Mouse (Mus musculus) limb, embryonic 12.5 days (tissue): Measurements from ENCODE around the gene Gm9833. TPM values are rescaled to one million over a fixed set of nuclear protein-coding genes. Genes with fewer than 3 reads are reported as not detected.

ENCODE experiments used
- ATAC-seq: fragments of 200-750 bp; cut with Nextera tagmentation; 2 replicates; pipeline ENCODE4 v1.8.0; 2017; ENCODE audit warnings: low read depth, moderate TSS enrichment; ENCODE audit not compliant: insufficient number of reproducible peaks, insufficient read depth, low FRiP score, low TSS enrichment
- H3K27ac ChIP-seq: fragments of 300-500 bp; sonication (generic); 2 replicates; pipeline ENCODE4 v1.5.1; 2016; ENCODE audit warnings: mild to moderate bottlenecking, moderate library complexity
- H3K27me3 ChIP-seq: fragments of 300-500 bp; sonication (generic); 2 replicates; pipeline ENCODE4 v1.6.1; 2016; ENCODE audit warnings: mild to moderate bottlenecking, moderate library complexity
- H3K36me3 ChIP-seq: fragments of 300-500 bp; sonication (generic); 2 replicates; pipeline ENCODE4 v1.6.1; 2016; ENCODE audit warnings: mild to moderate bottlenecking, moderate library complexity
- H3K4me1 ChIP-seq: fragments of 300-500 bp; sonication (generic); replicated peaks from 2 replicates; pipeline ENCODE4 v1.6.1; 2016
- H3K4me2 ChIP-seq: fragments of 300-500 bp; sonication (generic); 2 replicates; pipeline ENCODE4 v1.6.1; 2016; ENCODE audit warnings: mild to moderate bottlenecking, moderate library complexity
- H3K4me3 ChIP-seq: fragments of 300-500 bp; sonication (generic); replicated peaks from 2 replicates; pipeline ENCODE4 v1.5.1; 2016; ENCODE audit warnings: mild to moderate bottlenecking
- H3K9ac ChIP-seq: fragments of 300-500 bp; sonication (generic); replicated peaks from 2 replicates; pipeline ENCODE4 v1.6.1; 2016; ENCODE audit warnings: mild to moderate bottlenecking, moderate library complexity
- H3K9me3 ChIP-seq: fragments of 300-500 bp; sonication (generic); 2 replicates; pipeline ENCODE4 v1.6.1; 2016; ENCODE audit warnings: mild to moderate bottlenecking, moderate library complexity
- whole genome bisulfite sequencing: fragments of 180-500 bp; shearing (Covaris S2); methylation state at CpG from one replicate; pipeline ENCODE4 v1.1.7; 2016; 5-methylcytosine and 5-hydroxymethylcytosine counted together
- polyA plus RNA-seq: library from polyadenylated mRNA; unstranded; fragments of >200 nt; fragmentation: Nextera tagmentation; extraction: Ambion mirVana; gene quantifications from 2 replicates; pipeline ENCODE4 v1.2.1, GENCODE M21; 2016

The Gm9833 gene
- polyA plus RNA-seq, 1 experiment from 2014 or later = 3.4 TPM

GRCm38 (mm10) chr3:10091616-10092140, 3.8 kb downstream of the Gm9833 start:
- no peaks in the 10 kb centered on the region for H3K9me3 ChIP-seq
- peaks cover 4% of the 10 kb centered on the region for H3K27me3 ChIP-seq
- no peak overlapping the region for H3K4me3 ChIP-seq
- no peak overlapping the region for H3K4me2 ChIP-seq
- ATAC-seq = no peak
- 74% methylated on average over 6 of the region's 6 CpGs for WGBS
- H3K9ac ChIP-seq = no peak overlapping the region
- peaks cover 5% of the 10 kb centered on the region; the same call in 1 of the 2 replicates for H3K4me1 ChIP-seq
- no peak overlapping the region for H3K27ac ChIP-seq
- no peaks in the 10 kb centered on the region for H3K36me3 ChIP-seq

- no peaks in the 10 kb centered on the region for H3K36me3 ChIP-seq
- WGBS = 24% methylated on average over 7 of the region's 7 CpGs
- H3K4me3 ChIP-seq = no peak overlapping the region
- no peak for ATAC-seq
- no peaks in the 10 kb centered on the region for H3K9me3 ChIP-seq
- no peak overlapping the region for H3K4me2 ChIP-seq
- no peak overlapping the region for H3K27ac ChIP-seq
- peaks cover 5% of the 10 kb centered on the region; the same call in 1 of the 2 replicates for H3K4me1 ChIP-seq
- no peak overlapping the region for H3K9ac ChIP-seq
- H3K27me3 ChIP-seq = peaks cover 3% of the 10 kb centered on the region; the same call in 1 of the 2 replicates
These were observed 4.6 kb downstream of the Gm9833 start for GRCm38 (mm10) chr3:10092499-10092898.

GRCm38 (mm10) chr3:10092914-10093313, 5.0 kb downstream of the Gm9833 start:
- 67% methylated on average over 6 of the region's 6 CpGs for WGBS
- Histone ChIP-seq H3K36me3 (no peaks in the 10 kb centered on the region), H3K27ac (no peak overlapping the region), H3K9ac (no peak overlapping the region), H3K4me3 (no peak overlapping the region), H3K4me2 (no peak overlapping the region), H3K4me1 (peaks cover 5% of the 10 kb centered on the region; the same call in 1 of the 2 replicates), H3K9me3 (no peaks in the 10 kb centered on the region), H3K27me3 (no peaks in the 10 kb centered on the region)
- no peak for ATAC-seq

- H3K4me1 ChIP-seq = peaks cover 5% of the 10 kb centered on the region; the same call in 1 of the 2 replicates
- 85% methylated on average over 2 of the region's 2 CpGs for WGBS
- H3K36me3 ChIP-seq = no peaks in the 10 kb centered on the region
- no peaks in the 10 kb centered on the region for H3K27me3 ChIP-seq
- ATAC-seq = no peak
- H3K9ac ChIP-seq = no peak overlapping the region
- H3K4me3 ChIP-seq = no peak overlapping the region
- no peaks in the 10 kb centered on the region for H3K9me3 ChIP-seq
- H3K4me2 ChIP-seq = no peak overlapping the region
- H3K27ac ChIP-seq = no peak overlapping the region
These were observed 7.2 kb downstream of the Gm9833 start for GRCm38 (mm10) chr3:10095076-10095622.

GRCm38 (mm10) chr3:10099756-10100155, 11.8 kb downstream of the Gm9833 start:
- H3K36me3 ChIP-seq = no peaks in the 10 kb centered on the region
- WGBS = 85% methylated on average over 5 of the region's 5 CpGs
- no peaks in the 10 kb centered on the region for H3K4me1 ChIP-seq
- ATAC-seq = no peak
- no peaks in the 10 kb centered on the region for H3K27me3 ChIP-seq
- no peaks in the 10 kb centered on the region for H3K9me3 ChIP-seq
- H3K9ac ChIP-seq = no peak overlapping the region
- H3K4me2 ChIP-seq = no peak overlapping the region
- no peak overlapping the region for H3K4me3 ChIP-seq
- H3K27ac ChIP-seq = no peak overlapping the region

- WGBS = 82% methylated on average over 2 of the region's 2 CpGs
These were observed 23.7 kb downstream of the Gm9833 start for GRCm38 (mm10) chr3:10111570-10111969.

GRCm38 (mm10) chr3:10112196-10112595, 24.3 kb downstream of the Gm9833 start:
- Histone ChIP-seq H3K4me1 (no peaks in the 10 kb centered on the region), H3K4me3 (no peak overlapping the region), H3K4me2 (no peak overlapping the region), H3K36me3 (no peaks in the 10 kb centered on the region), H3K27ac (no peak overlapping the region), H3K9ac (no peak overlapping the region), H3K9me3 (peaks cover 3% of the 10 kb centered on the region; the same call in 1 of the 2 replicates), H3K27me3 (no peaks in the 10 kb centered on the region)
- no peak for ATAC-seq
- WGBS = 79% methylated on average over 4 of the region's 4 CpGs

More at GRCm38 (mm10) chr3:10111570-10111969, 23.7 kb downstream of the Gm9833 start:
- H3K27ac ChIP-seq = no peak overlapping the region
- peaks cover 3% of the 10 kb centered on the region; the same call in 1 of the 2 replicates for H3K9me3 ChIP-seq
- no peak overlapping the region for H3K4me2 ChIP-seq
- no peak overlapping the region for H3K4me3 ChIP-seq
- no peaks in the 10 kb centered on the region for H3K4me1 ChIP-seq
- ATAC-seq = no peak
- no peaks in the 10 kb centered on the region for H3K36me3 ChIP-seq
- no peaks in the 10 kb centered on the region for H3K27me3 ChIP-seq
- no peak overlapping the region for H3K9ac ChIP-seq

GRCm38 (mm10) chr3:10112660-10113059, 24.8 kb downstream of the Gm9833 start:
- Histone ChIP-seq H3K36me3 (no peaks in the 10 kb centered on the region), H3K4me3 (no peak overlapping the region), H3K9ac (no peak overlapping the region), H3K9me3 (peaks cover 3% of the 10 kb centered on the region; the same call in 1 of the 2 replicates), H3K27me3 (no peaks in the 10 kb centered on the region), H3K4me2 (no peak overlapping the region), H3K4me1 (no peaks in the 10 kb centered on the region), H3K27ac (no peak overlapping the region)
- WGBS = 94% methylated on average over 2 of the region's 2 CpGs
- no peak for ATAC-seq

- no peak overlapping the region for H3K27ac ChIP-seq
- no peak overlapping the region for H3K4me3 ChIP-seq
- H3K36me3 ChIP-seq = no peaks in the 10 kb centered on the region
- H3K9ac ChIP-seq = no peak overlapping the region
- H3K4me2 ChIP-seq = no peak overlapping the region
- ATAC-seq = no peak
- H3K27me3 ChIP-seq = no peaks in the 10 kb centered on the region
- WGBS = 92% methylated on average over 12 of the region's 12 CpGs
- peaks cover 3% of the 10 kb centered on the region; the same call in 1 of the 2 replicates for H3K9me3 ChIP-seq
- no peaks in the 10 kb centered on the region for H3K4me1 ChIP-seq
These were observed 28.6 kb downstream of the Gm9833 start for GRCm38 (mm10) chr3:10116531-10116930.

GRCm38 (mm10) chr3:10121232-10121631, 33.3 kb downstream of the Gm9833 start:
- Histone ChIP-seq H3K27ac (no peak overlapping the region), H3K4me2 (no peak overlapping the region), H3K4me1 (no peaks in the 10 kb centered on the region), H3K27me3 (no peaks in the 10 kb centered on the region), H3K9me3 (peaks cover 3% of the 10 kb centered on the region; the same call in 1 of the 2 replicates), H3K9ac (no peak overlapping the region), H3K36me3 (no peaks in the 10 kb centered on the region), H3K4me3 (no peak overlapping the region)
- 88% methylated on average over 9 of the region's 9 CpGs for WGBS
- no peak for ATAC-seq

- no peak overlapping the region for H3K27ac ChIP-seq
- ATAC-seq = no peak
- no peaks in the 10 kb centered on the region for H3K36me3 ChIP-seq
- no peaks in the 10 kb centered on the region for H3K9me3 ChIP-seq
- H3K27me3 ChIP-seq = no peaks in the 10 kb centered on the region
- 86% methylated on average over 6 of the region's 6 CpGs for WGBS
- H3K4me2 ChIP-seq = no peak overlapping the region
- no peak overlapping the region for H3K9ac ChIP-seq
- no peak overlapping the region for H3K4me3 ChIP-seq
- H3K4me1 ChIP-seq = no peaks in the 10 kb centered on the region
These were observed 34.2 kb downstream of the Gm9833 start for GRCm38 (mm10) chr3:10121956-10122739.
